Mouse (Mus musculus) liver, adult (tissue): ENCODE measurements around the gene Nmnat3.

Experiments used
- GATA4 ChIP-seq: IDR thresholded peaks from 2 replicates; pipeline ENCODE4 v1.6.1; 2014; ENCODE audit warnings: mild to moderate bottlenecking, low read length; ENCODE audit not compliant: insufficient replicate concordance

Gene Nmnat3

GRCm38 (mm10) chr9:98329274-98330105 is 42.3 kb downstream of the Nmnat3 start:
- no peak for TF ChIP-seq GATA4

GRCm38 (mm10) chr9:98333219-98333754 is 46.1 kb downstream of the Nmnat3 start:
- TF ChIP-seq GATA4: no peak

DNA sequence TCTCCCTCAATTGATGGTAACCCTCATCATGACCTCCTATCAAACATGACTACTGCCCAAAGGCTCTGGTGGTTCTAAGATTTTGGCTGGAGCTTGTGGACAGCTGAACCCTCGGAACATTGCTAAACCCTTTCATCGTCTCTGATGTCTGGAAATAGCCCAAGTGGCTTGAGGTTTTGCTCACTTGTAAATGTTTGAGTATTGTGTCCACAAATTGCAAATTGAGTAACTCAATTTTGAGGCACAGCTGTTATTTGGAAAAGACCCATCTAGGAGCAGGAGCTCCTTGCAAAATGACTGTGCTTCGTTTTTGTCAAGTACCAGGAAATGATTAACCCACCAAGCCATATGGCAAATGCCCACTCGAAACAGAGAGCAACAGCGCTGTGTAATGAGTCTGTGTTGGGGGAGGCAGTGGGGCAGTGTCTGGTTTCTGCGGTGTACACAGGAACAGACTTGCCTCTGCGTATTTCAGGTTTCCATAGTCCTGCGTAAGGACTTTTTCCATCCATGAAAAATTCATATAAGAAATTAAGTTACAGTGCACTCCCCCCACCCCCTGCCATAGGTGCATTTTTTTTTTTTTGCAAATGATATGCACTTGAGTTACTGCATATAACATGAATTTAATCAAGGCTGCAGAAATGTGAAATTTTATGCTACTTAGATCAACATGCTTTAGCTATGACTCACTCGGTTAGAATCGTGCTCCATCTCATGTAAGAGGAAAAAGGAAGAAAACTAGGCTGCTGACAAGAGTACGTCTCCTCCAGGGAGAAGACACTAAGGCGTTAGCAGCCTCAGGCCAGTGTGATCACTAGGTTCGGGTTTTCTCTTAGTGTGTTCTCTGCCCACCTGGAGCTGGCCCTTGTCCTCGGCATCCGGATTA is 50.9 kb downstream of the Nmnat3 start:
- TF ChIP-seq GATA4: no peak

GRCm38 (mm10) chr9:98339971-98340370 is 52.7 kb downstream of the Nmnat3 start:
- TF ChIP-seq GATA4: no peak

DNA sequence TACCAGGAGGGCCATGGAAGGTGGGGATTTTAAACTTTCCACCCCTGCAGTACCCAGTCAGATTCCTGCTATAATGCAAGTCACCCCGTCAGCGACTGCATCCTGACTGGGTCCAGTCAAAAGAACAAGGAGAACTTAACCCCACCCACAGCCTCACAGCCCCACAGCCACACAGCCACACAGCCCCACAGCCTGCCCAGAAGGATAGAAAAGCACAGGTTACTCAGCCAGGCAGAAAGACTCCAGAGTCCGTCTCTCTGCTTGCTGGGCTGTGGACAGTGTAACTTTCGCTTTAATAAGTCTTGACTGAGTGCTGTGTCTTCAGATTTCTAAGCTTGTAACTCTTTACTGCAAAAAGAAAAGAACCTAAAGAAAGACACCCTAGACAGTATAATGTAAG is 53.2 kb downstream of the Nmnat3 start:
- TF ChIP-seq GATA4: no peak

DNA sequence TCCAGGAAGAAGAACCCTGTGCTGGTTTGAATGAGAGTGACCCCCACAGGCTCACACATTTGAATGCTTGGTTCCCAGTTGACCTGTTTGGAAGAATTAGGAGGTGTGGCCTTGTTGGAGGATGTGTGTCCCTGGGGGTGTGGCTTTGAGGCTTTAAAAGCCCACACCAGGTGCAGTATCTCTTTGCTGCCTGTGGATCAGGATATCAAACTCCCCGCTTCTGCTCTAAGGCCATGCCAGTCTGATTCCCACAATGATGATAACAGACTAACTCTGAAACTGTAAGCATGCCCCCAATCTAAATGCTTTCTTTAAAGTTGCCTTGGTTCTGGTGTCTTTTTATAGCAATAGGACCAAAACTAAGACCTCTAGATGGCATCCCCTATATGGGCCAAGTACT is 58.6 kb downstream of the Nmnat3 start:
- no peak for TF ChIP-seq GATA4

- no peak for TF ChIP-seq GATA4
Measured at GRCm38 (mm10) chr9:98346240-98346639, 59.0 kb downstream of the Nmnat3 start.

DNA sequence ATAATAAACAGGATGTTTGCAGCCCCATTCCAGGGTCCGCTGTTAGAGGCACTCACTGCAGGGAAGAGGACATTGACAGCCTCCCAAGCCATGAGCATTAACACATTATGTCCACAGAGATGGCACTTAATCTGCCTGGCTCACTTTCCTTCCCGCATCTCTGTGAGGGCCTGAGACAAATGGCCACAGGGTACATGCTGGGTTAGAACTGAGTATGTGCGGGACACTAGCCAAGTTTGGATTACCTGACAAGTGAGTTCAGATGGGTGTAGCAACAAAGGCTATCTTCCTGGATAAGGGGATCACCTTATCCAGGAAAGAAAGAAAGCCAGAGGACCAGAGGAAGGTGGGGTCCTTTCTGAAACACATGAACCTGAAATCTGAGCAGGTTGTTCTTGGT is 59.8 kb downstream of the Nmnat3 start:
- no peak for TF ChIP-seq GATA4

- no peak for TF ChIP-seq GATA4
Measured at GRCm38 (mm10) chr9:98350318-98351144, 63.3 kb downstream of the Nmnat3 start.

DNA sequence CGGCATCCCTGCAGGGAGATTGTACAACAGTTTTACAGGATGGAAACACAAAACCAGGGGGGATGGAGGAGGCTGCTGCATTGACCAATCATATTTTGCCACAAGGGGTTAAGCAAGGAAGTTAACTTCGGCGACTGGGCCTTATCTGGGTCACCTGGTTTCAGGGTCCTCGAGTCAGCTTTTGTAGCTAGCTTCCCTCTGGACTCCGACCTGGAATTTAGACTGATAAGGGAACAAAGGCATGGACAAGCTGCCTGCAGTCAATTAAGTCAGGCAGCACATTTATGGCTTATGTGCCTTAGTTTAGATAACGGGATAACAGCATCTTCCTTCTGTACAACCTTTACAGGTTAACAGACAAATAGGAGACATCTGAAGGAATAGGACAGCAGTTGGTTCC is 65.1 kb downstream of the Nmnat3 start:
- no peak for TF ChIP-seq GATA4

- TF ChIP-seq GATA4: no peak
Measured at GRCm38 (mm10) chr9:98354919-98355318, 67.7 kb downstream of the Nmnat3 start.

- TF ChIP-seq GATA4: no peak
Measured at GRCm38 (mm10) chr9:98361047-98361446, 73.8 kb downstream of the Nmnat3 start.

- no peak for TF ChIP-seq GATA4
Measured at GRCm38 (mm10) chr9:98366075-98366474, 78.8 kb downstream of the Nmnat3 start.

- TF ChIP-seq GATA4: no peak
Measured at GRCm38 (mm10) chr9:98367333-98367962, 80.2 kb downstream of the Nmnat3 start.
